Comparison of ENCODE assay signal across 26 mouse cellular contexts in the genomic region with DNA sequence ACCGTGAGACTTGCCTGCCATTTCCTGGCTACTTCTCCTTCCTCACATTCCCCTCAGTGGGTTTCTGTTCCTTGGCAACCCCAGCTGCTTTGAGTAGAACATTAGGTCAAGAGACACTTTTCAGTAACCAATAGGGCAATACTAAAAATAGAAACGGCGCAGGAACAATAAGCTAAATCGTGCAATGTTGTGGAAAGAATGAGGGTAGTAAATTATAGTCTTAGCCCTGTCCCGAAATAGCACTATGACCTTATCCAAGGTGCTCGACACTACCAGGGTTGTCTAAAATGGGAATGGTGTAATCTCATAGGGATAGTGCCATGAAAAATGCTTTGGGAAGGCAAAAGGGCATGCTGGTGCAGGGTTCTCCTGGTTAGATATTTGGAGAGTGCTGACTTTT.
DNase-seq lines count a peak whose midpoint lies in the region; ATAC-seq and TF ChIP-seq lines count a peak whose summit lies in the region.
"Had no signal": no experiment of that assay in that cellular context is flagged by ENCODE, and none has a peak within 500 bp of the region (broad histone marks: within the 10 kb centered on the region; RNA-seq: fewer than 3 reads in every experiment).

No protein-coding gene starts in this region.

- H3K4me2 ChIP-seq in kidney, embryonic 16.5 days (replicated peaks; ENCODE audit: low read depth, low read length), result no peak overlapping the region
- H3K4me2 ChIP-seq in heart, embryonic 11.5 days, result peak overlapping the region; percentile 12
- H3K4me2 ChIP-seq: embryonic facial prominence, embryonic 12.5 days; forebrain, embryonic 13.5 days; intestine, embryonic 15.5 days; midbrain, embryonic 12.5 days; stomach, embryonic 15.5 days had no signal

- no peak for DNase-seq in gastrocnemius, adult 2 months
- no peak for DNase-seq in gastrocnemius, postnatal 10 days
- DNase-seq in kidney, adult 2 months, result peak; percentile 31
- peak; percentile 33 to 43 for DNase-seq in heart, postnatal 10 days
- DNase-seq in retina, postnatal 1 day, result no peak
- no peak for DNase-seq in adrenal gland, postnatal 36 days
- DNase-seq: adrenal gland, postnatal 14 days; cerebellum, adult 2 months; cerebellum, postnatal 36 days; gastrocnemius, postnatal 14 days; kidney, postnatal 10 days; liver; lung, postnatal 10 days; right cerebral cortex, postnatal 25 days; thymus, adult 2 months had no signal

- H3K27me3 ChIP-seq in kidney, adult 2 months (replicated peaks; ENCODE audit: control insufficient read depth, insufficient read depth, low read length), result no peaks in the 10 kb centered on the region
- H3K27me3 ChIP-seq in kidney, embryonic 16.5 days (ENCODE audit: insufficient read depth, low read length), result no peaks in the 10 kb centered on the region
- no peaks in the 10 kb centered on the region for H3K27me3 ChIP-seq in heart, embryonic 11.5 days (ENCODE audit: control insufficient read depth, insufficient read depth, low read length)
- H3K27me3 ChIP-seq: embryonic facial prominence, embryonic 12.5 days; forebrain, embryonic 13.5 days; intestine, embryonic 15.5 days; midbrain, embryonic 12.5 days; stomach, embryonic 15.5 days had no signal

- H3K9ac ChIP-seq in kidney, embryonic 16.5 days (replicated peaks; ENCODE audit: low read length), result no peak overlapping the region
- H3K9ac ChIP-seq in heart, embryonic 11.5 days (ENCODE audit: low read depth, low read length), result no peak overlapping the region
- H3K9ac ChIP-seq: embryonic facial prominence, embryonic 12.5 days; forebrain, embryonic 13.5 days; intestine, embryonic 15.5 days; midbrain, embryonic 12.5 days; stomach, embryonic 15.5 days had no signal

- 29% methylated on average over 6 of the region's 6 CpGs for WGBS in kidney, adult 2 months
- WGBS in kidney, embryonic 16.5 days, result 56% methylated on average over 6 of the region's 6 CpGs
- WGBS in heart, embryonic 11.5 days (ENCODE audit: insufficient replicate concordance), result 48% methylated on average over 6 of the region's 6 CpGs

- peak overlapping the region; percentile 3; the same call in 1 of the 2 replicates for H3K4me3 ChIP-seq in gastrocnemius, adult 2 months
- H3K4me3 ChIP-seq in kidney, adult 2 months (ENCODE audit: insufficient read depth, low read depth, low read length), result no peak overlapping the region
- no peak overlapping the region for H3K4me3 ChIP-seq in kidney, embryonic 16.5 days (ENCODE audit: low read length)
- no peak overlapping the region for H3K4me3 ChIP-seq in heart, embryonic 11.5 days (ENCODE audit: low read depth, low read length)
- H3K4me3 ChIP-seq: embryonic facial prominence, embryonic 12.5 days; erythroblast, embryonic 14.5 days; forebrain, embryonic 13.5 days; hindbrain, embryonic 10.5 days; intestine, embryonic 15.5 days; layer of hippocampus, adult 2 months; midbrain, embryonic 12.5 days; stomach, embryonic 15.5 days had no signal

- peak overlapping the region; percentile 79 for H3K27ac ChIP-seq in gastrocnemius, adult 2 months
- H3K27ac ChIP-seq in kidney, adult 2 months (ENCODE audit: insufficient read depth, low read depth, low read length), result peak overlapping the region; percentile 10; the same call in 1 of the 2 replicates
- no peak overlapping the region for H3K27ac ChIP-seq in kidney, embryonic 16.5 days (ENCODE audit: low read length)
- H3K27ac ChIP-seq in heart, embryonic 11.5 days (ENCODE audit: low read depth, low read length), result peak overlapping the region; percentile 75
- H3K27ac ChIP-seq: embryonic facial prominence, embryonic 12.5 days; forebrain, embryonic 13.5 days; hindbrain, embryonic 10.5 days; intestine, embryonic 15.5 days; layer of hippocampus, adult 2 months; midbrain, embryonic 12.5 days; stomach, embryonic 15.5 days had no signal

- H3K36me3 ChIP-seq in kidney, adult 2 months (ENCODE audit: control insufficient read depth, insufficient read depth, low read length), result no peaks in the 10 kb centered on the region
- no peaks in the 10 kb centered on the region for H3K36me3 ChIP-seq in kidney, embryonic 16.5 days (ENCODE audit: insufficient read depth, low read length)
- H3K36me3 ChIP-seq in heart, embryonic 11.5 days (ENCODE audit: control insufficient read depth, insufficient read depth, low read length), result no peaks in the 10 kb centered on the region
- H3K36me3 ChIP-seq: embryonic facial prominence, embryonic 12.5 days; G1E; hindbrain, embryonic 10.5 days; intestine, embryonic 15.5 days; midbrain, embryonic 12.5 days; stomach, embryonic 15.5 days had no signal

- intact Hi-C loops in gastrocnemius, adult 2 months (cut with DNase I), result no loop called here
- intact Hi-C loops in heart, postnatal 10 days (cut with DNase I), result no loop called here

- H3K4me1 ChIP-seq in kidney, adult 2 months (ENCODE audit: control insufficient read depth, insufficient read depth, low read length), result peaks cover 9% of the 10 kb centered on the region
- 0 out of 2 replicates have a peak, but pooled peaks cover 2% of the 10 kb centered on the region for H3K4me1 ChIP-seq in kidney, embryonic 16.5 days (ENCODE audit: insufficient read depth, low read length)
- peaks cover 32% of the 10 kb centered on the region for H3K4me1 ChIP-seq in heart, embryonic 11.5 days (ENCODE audit: control insufficient read depth, insufficient read depth, low read length)
- H3K4me1 ChIP-seq: embryonic facial prominence, embryonic 12.5 days; forebrain, embryonic 13.5 days; intestine, embryonic 15.5 days; midbrain, embryonic 12.5 days; stomach, embryonic 15.5 days had no signal

- no peaks in the 10 kb centered on the region; the same call in 1 of the 2 replicates for H3K9me3 ChIP-seq in kidney, embryonic 16.5 days (ENCODE audit: low read length)
- H3K9me3 ChIP-seq in heart, embryonic 11.5 days (replicated peaks; ENCODE audit: control insufficient read depth, low read length), result no peaks in the 10 kb centered on the region
- H3K9me3 ChIP-seq: embryonic facial prominence, embryonic 12.5 days; forebrain, embryonic 13.5 days; hindbrain, embryonic 10.5 days; intestine, embryonic 15.5 days; midbrain, embryonic 12.5 days; stomach, embryonic 15.5 days had no signal

- no peak for ATAC-seq in kidney, embryonic 16.5 days (ENCODE audit: low FRiP score, low TSS enrichment)
- no peak for ATAC-seq in heart, embryonic 11.5 days (replicated peaks; ENCODE audit: insufficient number of reproducible peaks, low FRiP score, low TSS enrichment)
- ATAC-seq: forebrain, embryonic 13.5 days; intestine, embryonic 15.5 days had no signal

- no peak for TF ChIP-seq POLR2A in kidney, adult 2 months (IDR thresholded peaks at IDR 0.05; ENCODE audit: low read depth, low read length)

- TF ChIP-seq CTCF in gastrocnemius, adult 2 months (IDR thresholded peaks at IDR 0.05), result no peak
- TF ChIP-seq CTCF in kidney, adult 2 months (conservative IDR thresholded peaks at IDR 0.05; ENCODE audit: insufficient read depth, insufficient read length, low read depth, low read length), result no peak

Comparison
In these comparisons a context has a peak if more than half of its experiments do, and no peak if none do; other contexts are left out.
1. DNase-seq: peak in kidney, adult 2 months (single experiment) and heart, postnatal 10 days (2 of 2); none in gastrocnemius, adult 2 months (single experiment), gastrocnemius, postnatal 10 days (single experiment), retina, postnatal 1 day (single experiment) and adrenal gland, postnatal 36 days (0 of 2).